Mouse (Mus musculus) heart, embryonic 12.5 days (tissue): ENCODE results near the gene Slc15a5. TPM values are rescaled to one million over a fixed set of nuclear protein-coding genes. Genes with fewer than 3 reads are reported as not detected.

Experiments used
- ATAC-seq: fragments of 200-750 bp; cut with Nextera tagmentation; 2 replicates; pipeline ENCODE4 v1.8.0; 2017; ENCODE audit warnings: moderate TSS enrichment, moderate library complexity; ENCODE audit not compliant: insufficient number of reproducible peaks, low FRiP score
- H3K27ac ChIP-seq: fragments of 300-500 bp; sonication (generic); 2 replicates; pipeline ENCODE4 v1.5.1; 2016; ENCODE audit warnings: mild to moderate bottlenecking, moderate library complexity; ENCODE audit not compliant: poor library complexity, severe bottlenecking
- H3K27me3 ChIP-seq: fragments of 300-500 bp; sonication (generic); replicated peaks from 2 replicates; pipeline ENCODE4 v1.6.1; 2016; ENCODE audit warnings: mild to moderate bottlenecking, moderate library complexity
- H3K36me3 ChIP-seq: fragments of 300-500 bp; sonication (generic); 2 replicates; pipeline ENCODE4 v1.6.1; 2016; ENCODE audit warnings: mild to moderate bottlenecking, moderate library complexity
- H3K4me1 ChIP-seq: fragments of 300-500 bp; sonication (generic); replicated peaks from 2 replicates; pipeline ENCODE4 v1.6.1; 2016; ENCODE audit warnings: mild to moderate bottlenecking
- H3K4me2 ChIP-seq: fragments of 300-500 bp; sonication (generic); 2 replicates; pipeline ENCODE4 v1.6.1; 2016; ENCODE audit warnings: mild to moderate bottlenecking, moderate library complexity
- H3K4me3 ChIP-seq: fragments of 300-500 bp; sonication (generic); 2 replicates; pipeline ENCODE4 v1.5.1; 2016; ENCODE audit warnings: mild to moderate bottlenecking
- H3K9ac ChIP-seq: fragments of 300-500 bp; sonication (generic); 2 replicates; pipeline ENCODE4 v1.6.1; 2016; ENCODE audit warnings: mild to moderate bottlenecking, moderate library complexity
- H3K9me3 ChIP-seq: fragments of 300-500 bp; sonication (generic); replicated peaks from 2 replicates; pipeline ENCODE4 v1.6.1; 2016; ENCODE audit warnings: mild to moderate bottlenecking, moderate library complexity
- WGBS: fragments of 180-500 bp; shearing (Covaris S2); methylation state at CpG from one replicate; pipeline ENCODE4 v1.1.7; 2016; 5-methylcytosine and 5-hydroxymethylcytosine counted together
- polyA plus RNA-seq: library from polyadenylated mRNA; unstranded; fragments of >200 nt; fragmentation: Nextera tagmentation; extraction: Ambion mirVana; gene quantifications from 2 replicates; pipeline ENCODE4 v1.2.1, GENCODE M21; 2016

The Slc15a5 gene
- polyA plus RNA-seq, 1 experiment from 2014 or later: not detected

DNA sequence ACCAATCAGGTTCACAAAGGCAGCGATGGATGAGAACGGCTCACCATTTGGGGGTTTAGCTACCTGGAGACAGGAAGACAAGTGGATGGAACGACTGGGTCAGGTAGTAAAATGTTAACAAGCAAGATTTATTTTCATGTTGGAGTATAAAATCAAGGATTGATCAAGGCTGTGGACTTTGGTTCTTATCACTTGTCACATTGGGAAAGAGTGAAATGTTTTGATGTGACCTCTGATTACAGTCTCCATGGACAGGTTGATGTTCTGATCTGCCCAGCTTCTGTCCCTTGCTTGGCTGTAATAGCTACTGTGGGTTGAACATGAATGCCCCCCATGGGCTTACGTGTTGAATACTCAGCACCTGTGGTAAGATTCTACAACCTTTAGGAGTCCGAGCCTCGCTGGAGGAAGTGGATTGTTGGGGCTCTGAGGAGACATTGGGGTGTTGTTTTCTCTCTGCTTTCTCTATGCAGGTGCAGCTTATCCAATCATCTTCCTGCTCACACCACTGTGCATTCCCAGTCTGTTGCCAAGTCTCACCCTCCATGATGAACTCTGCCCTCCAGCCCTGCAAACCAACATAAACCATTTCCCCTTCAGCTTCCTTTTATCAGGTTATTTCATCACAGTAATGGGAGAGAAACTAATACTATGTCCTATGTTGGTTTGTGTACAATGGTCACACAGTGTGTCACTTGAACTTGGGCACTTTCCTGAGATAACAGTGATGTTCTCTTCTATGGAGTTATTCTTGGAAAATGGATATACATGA is 1.2 kb upstream of the Slc15a5 start:
- Histone ChIP-seq H3K9me3 (no peaks in the 10 kb centered on the region), H3K4me2 (no peak overlapping the region), H3K4me3 (no peak overlapping the region), H3K27ac (no peak overlapping the region), H3K27me3 (no peaks in the 10 kb centered on the region), H3K4me1 (no peaks in the 10 kb centered on the region), H3K9ac (no peak overlapping the region), H3K36me3 (no peaks in the 10 kb centered on the region)
- 79% methylated on average over 6 of the region's 6 CpGs for WGBS
- ATAC-seq: no peak

DNA sequence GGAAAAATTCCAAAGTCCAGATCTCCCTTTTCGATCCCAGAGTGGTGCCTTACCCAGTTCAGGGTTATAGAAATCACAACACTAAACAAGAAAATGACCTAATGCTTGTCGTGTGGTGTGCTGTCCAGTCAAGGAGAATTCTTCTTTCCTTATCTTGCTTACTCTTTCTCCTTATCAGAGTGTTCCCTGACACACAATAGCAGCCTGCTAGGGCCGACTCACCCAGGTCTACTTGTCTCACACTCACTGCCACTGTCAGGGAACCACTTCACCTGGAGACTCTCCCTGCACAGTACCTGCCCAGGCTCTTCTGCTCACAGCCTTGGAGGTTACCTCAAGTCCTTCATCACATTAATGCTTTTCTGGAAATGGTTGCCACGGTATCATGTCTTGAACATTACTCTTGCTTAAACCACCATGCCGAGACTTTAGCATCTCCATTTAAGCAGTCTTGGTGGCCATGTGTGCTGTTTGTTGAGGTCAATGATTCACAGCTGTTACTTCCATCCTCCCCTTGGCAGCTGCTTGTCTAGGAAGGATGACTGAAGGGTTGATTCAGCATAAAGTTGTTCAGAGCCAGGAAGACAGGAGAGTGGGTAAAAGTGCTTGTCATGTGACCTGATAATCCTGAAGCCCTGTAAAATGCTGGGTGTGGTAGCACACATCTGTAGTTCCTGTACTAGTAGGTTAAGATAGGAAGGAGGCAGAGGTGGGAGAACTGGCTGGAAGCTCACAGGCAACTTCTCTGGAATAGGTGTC is 1.9 kb downstream of the Slc15a5 start:
- no peaks in the 10 kb centered on the region for H3K9me3 ChIP-seq
- 48% methylated on average over 5 of the region's 5 CpGs for WGBS
- no peak for ATAC-seq
- no peaks in the 10 kb centered on the region for H3K36me3 ChIP-seq
- no peak overlapping the region for H3K4me3 ChIP-seq
- H3K9ac ChIP-seq: no peak overlapping the region
- no peaks in the 10 kb centered on the region for H3K4me1 ChIP-seq
- H3K27me3 ChIP-seq: no peaks in the 10 kb centered on the region
- H3K27ac ChIP-seq: no peak overlapping the region
- H3K4me2 ChIP-seq: no peak overlapping the region

DNA sequence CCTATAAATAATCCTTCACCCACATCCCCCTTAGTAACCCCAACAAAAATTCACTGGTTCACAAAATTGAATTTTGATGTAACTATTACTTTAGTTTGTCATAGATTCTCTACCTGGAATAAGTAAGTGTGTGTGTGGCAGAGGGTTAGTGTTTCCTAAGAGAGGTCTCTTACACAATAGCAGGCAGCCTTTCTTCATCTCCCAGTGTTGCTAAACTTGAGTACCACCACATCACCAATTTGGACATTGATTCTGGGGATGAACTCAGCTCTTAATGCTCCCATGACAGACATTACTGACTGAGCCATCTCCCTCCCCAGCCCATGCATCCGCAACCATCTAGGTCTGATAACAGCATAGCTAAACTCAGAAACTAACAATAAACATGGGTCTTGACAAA is 4.0 kb downstream of the Slc15a5 start:
- H3K27ac ChIP-seq: no peak overlapping the region
- 92% methylated on average over 1 of the region's 1 CpGs for WGBS
- no peaks in the 10 kb centered on the region for H3K9me3 ChIP-seq
- H3K9ac ChIP-seq: no peak overlapping the region
- no peaks in the 10 kb centered on the region for H3K27me3 ChIP-seq
- H3K4me3 ChIP-seq: no peak overlapping the region
- H3K36me3 ChIP-seq: no peaks in the 10 kb centered on the region
- no peak overlapping the region for H3K4me2 ChIP-seq
- H3K4me1 ChIP-seq: no peaks in the 10 kb centered on the region
- ATAC-seq: no peak

DNA sequence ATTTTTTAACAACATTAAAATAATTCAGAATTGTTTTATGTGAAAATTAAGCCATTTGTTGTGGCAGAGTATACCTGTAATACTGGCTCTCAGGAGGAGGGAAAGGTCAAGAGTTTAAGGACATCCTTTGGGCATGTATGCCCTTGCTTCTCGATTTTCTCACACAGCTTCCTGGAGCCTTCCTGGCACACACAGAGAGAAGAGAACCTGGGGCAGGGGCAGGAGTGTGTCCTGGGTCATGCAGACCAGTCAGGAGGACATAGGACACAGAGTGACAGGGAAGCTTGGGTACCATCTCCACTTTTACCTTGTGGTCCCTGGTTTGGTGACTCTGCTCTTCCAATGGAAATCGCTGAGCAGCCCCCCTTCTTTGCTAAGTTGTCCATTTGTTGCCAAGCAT is 6.2 kb downstream of the Slc15a5 start:
- Histone ChIP-seq H3K9ac (no peak overlapping the region), H3K27ac (no peak overlapping the region), H3K4me1 (no peaks in the 10 kb centered on the region), H3K27me3 (no peaks in the 10 kb centered on the region), H3K9me3 (no peaks in the 10 kb centered on the region), H3K4me2 (no peak overlapping the region), H3K4me3 (no peak overlapping the region), H3K36me3 (no peaks in the 10 kb centered on the region)
- WGBS: 86% methylated on average over 2 of the region's 2 CpGs
- no peak for ATAC-seq

DNA sequence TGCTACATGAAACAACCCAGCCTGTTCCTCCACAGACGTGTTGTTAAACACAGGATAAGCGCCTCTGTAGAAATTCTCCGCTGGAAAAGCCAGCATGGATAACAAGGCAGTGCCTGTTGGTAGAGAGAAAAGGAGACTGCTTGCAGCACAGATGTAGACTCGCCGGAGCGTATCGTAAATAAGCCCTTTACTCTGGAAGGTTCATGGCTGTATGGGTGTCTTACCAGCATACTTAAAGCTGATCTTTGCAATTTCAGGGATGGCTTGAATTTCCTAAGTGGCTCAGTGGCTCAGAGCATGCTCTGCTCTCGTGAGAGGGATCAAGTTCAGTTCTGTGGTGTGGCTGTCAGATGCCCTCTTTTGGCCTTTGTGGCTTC is 6.8 kb downstream of the Slc15a5 start:
- Histone ChIP-seq H3K36me3 (no peaks in the 10 kb centered on the region), H3K27me3 (no peaks in the 10 kb centered on the region), H3K4me3 (no peak overlapping the region), H3K9ac (no peak overlapping the region), H3K27ac (no peak overlapping the region), H3K9me3 (no peaks in the 10 kb centered on the region), H3K4me1 (no peaks in the 10 kb centered on the region), H3K4me2 (no peak overlapping the region)
- 71% methylated on average over 8 of the region's 8 CpGs for WGBS
- ATAC-seq: no peak

DNA sequence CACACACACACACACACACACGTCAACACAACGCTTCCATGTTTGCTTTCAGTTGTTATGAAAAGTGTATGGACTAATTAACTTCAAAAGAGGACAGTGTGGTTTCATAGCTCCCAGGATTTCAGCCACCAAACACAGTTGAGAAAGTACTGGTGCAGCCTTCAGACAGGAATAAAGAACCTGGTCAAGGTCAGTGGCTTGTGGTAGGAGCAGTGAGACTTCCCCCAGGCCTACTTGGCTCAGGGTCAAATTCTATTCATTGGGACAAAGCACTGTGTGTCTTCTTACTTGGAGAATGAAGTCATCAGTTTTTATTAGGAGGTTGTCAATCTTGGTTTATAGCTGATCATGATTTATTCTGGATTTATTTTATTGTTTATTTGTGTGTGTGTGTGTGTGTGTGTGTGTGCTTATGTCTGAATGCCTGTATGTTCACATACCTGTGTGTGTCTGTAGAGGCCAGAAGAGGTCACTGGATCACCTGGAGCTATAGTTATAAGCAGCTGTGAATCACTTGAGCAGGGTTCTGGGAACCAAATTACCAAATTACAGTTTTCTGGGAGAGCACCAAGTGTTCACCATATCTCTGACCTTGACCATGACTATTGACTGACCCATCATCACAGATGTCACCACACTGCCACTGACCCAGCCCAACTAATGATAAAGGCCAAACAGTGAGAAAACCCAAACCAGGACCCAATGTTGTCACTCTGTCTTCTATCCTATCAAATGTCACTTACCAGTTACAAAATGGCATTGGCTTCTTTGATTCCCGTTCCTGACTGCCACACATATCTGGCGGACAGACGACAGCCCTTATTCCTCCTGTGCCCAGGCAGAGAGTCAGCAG is 7.4 kb downstream of the Slc15a5 start:
- ATAC-seq: no peak
- 63% methylated on average over 5 of the region's 5 CpGs for WGBS
- no peak overlapping the region for H3K27ac ChIP-seq

DNA sequence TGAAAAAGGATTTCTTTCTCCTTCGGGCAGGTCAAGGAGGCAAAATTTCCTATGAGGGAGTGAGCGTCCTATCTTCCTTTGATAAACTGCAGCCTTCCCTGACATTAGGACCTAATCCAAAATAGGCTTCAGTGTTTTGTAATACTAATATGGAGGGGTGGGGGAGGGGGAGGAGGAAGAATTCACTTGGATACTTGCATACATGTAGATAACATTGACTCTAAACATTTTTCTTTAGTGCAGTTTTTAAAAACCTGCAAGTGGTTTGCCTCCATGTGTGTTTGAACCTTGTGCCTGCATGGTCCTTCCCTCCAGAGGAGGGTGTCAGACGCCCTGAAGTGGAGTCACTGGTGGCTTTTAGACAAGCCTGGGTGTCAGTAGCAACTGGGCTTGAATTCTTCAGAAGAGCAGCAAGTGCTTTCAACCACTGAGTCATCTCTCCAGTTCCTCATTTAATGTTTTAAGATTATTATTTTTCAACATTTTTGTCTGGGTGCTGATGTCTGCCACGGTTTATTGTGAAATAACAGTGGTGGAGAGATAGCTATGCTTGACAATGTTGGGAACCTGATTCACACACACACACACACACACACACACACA is 8.1 kb downstream of the Slc15a5 start:
- WGBS: 55% methylated on average over 4 of the region's 4 CpGs
- H3K9ac ChIP-seq: no peak overlapping the region

More for the DNA sequence above, 7.4 kb downstream of the Slc15a5 start:
- no peaks in the 10 kb centered on the region for H3K27me3 ChIP-seq
- no peak overlapping the region for H3K4me3 ChIP-seq
- no peaks in the 10 kb centered on the region for H3K4me1 ChIP-seq
- H3K9me3 ChIP-seq: no peaks in the 10 kb centered on the region
- no peaks in the 10 kb centered on the region for H3K36me3 ChIP-seq
- H3K4me2 ChIP-seq: no peak overlapping the region
- no peak overlapping the region for H3K9ac ChIP-seq

DNA sequence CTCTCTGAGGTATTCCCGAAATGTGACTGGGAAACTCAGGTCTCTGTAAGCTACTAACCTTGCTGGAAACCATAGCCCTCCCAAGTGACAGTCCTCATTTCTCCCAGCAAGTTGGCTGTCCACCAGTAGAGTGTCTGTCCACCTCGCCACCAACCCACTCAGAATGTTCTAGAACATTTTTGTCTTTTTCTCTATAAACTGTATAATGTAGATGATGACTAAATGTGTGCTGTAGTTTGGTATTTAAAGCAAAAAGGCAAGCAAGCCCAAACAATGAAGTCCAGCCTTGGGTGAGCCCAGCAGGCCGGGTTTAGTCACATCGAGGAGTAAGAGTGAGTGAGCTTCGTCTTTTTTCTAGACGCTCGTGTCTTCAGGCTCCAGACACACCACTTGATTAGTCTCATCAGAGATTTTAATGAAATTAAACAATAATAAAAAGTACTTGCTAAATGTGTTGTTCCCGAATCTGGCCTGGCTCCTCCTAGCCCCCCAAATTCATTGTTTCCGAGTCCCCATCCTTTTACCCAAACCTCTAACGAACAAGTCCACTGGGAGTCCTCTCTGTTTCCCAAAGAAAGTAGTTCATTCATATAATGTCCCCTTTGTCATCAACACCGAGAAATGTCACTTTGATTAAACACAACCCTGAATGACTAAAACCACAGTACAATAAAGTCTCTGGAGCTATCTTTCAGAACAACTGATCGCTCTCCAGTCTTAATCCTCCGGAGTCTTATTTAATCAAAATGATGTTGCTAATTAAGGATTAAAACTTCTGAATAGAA is 8.8 kb downstream of the Slc15a5 start:
- H3K9ac ChIP-seq: no peak overlapping the region

More for the DNA sequence above, 8.1 kb downstream of the Slc15a5 start:
- H3K27me3 ChIP-seq: no peaks in the 10 kb centered on the region
- no peak overlapping the region for H3K4me3 ChIP-seq
- no peaks in the 10 kb centered on the region for H3K36me3 ChIP-seq
- no peak overlapping the region for H3K27ac ChIP-seq
- no peaks in the 10 kb centered on the region for H3K9me3 ChIP-seq
- H3K4me2 ChIP-seq: no peak overlapping the region
- no peak for ATAC-seq
- H3K4me1 ChIP-seq: no peaks in the 10 kb centered on the region

DNA sequence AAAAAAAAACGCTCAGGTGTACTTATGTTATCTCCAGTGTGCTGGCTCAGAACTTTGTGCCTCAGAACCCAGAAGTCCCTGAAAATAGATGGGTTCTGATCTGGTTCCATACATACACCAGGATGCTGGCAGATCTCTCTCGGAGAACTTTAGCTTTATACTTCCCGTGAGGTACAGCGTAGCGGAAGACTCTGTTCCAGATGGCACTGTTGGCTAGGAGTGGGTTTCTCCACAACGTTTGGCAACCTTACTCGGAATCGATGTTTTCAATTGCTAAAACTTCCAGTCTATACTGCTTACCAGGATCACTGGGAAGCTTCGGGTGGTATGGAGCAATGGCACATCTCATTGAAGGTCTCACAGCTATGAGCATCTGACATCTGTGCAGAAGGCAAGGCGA is 9.8 kb downstream of the Slc15a5 start:
- Histone ChIP-seq H3K36me3 (no peaks in the 10 kb centered on the region), H3K9me3 (no peaks in the 10 kb centered on the region), H3K4me3 (no peak overlapping the region), H3K4me1 (no peaks in the 10 kb centered on the region), H3K9ac (no peak overlapping the region), H3K27ac (no peak overlapping the region), H3K27me3 (no peaks in the 10 kb centered on the region), H3K4me2 (no peak overlapping the region)
- WGBS: 89% methylated on average over 10 of the region's 10 CpGs
- ATAC-seq: no peak

More for the DNA sequence above, 8.8 kb downstream of the Slc15a5 start:
- no peaks in the 10 kb centered on the region for H3K9me3 ChIP-seq
- no peak overlapping the region for H3K27ac ChIP-seq
- no peaks in the 10 kb centered on the region for H3K4me1 ChIP-seq
- H3K4me3 ChIP-seq: no peak overlapping the region
- no peak overlapping the region for H3K4me2 ChIP-seq
- WGBS: 81% methylated on average over 13 of the region's 13 CpGs
- no peaks in the 10 kb centered on the region for H3K36me3 ChIP-seq
- no peak for ATAC-seq
- no peaks in the 10 kb centered on the region for H3K27me3 ChIP-seq

DNA sequence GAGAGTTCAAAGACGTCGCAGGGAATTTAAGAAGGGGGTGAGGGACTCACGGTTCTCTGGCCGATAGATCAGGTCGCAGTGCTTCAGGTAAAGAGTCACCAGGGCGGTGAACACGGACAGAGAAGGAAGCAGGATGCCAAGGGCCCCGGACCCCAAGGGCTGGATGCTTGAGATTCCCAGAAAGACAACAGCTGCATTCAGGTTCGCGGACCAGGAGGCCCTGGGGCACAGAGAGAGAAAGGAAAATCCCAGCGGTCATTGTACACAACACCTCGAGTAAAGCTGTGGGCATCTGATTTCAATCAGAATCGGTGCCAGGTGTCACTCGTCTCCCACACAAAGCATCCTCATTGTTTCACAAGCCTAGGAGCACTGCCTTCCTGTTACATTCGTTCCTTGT is 24.1 kb downstream of the Slc15a5 start:
- WGBS: 39% methylated on average over 15 of the region's 15 CpGs
- H3K27me3 ChIP-seq: 0 out of 2 replicates have a peak, but pooled peaks cover 3% of the 10 kb centered on the region
- no peaks in the 10 kb centered on the region for H3K36me3 ChIP-seq
- no peak overlapping the region for H3K4me2 ChIP-seq
- no peak overlapping the region for H3K27ac ChIP-seq
- no peak overlapping the region for H3K4me3 ChIP-seq
- no peaks in the 10 kb centered on the region for H3K9me3 ChIP-seq
- H3K4me1 ChIP-seq: no peaks in the 10 kb centered on the region
- no peak overlapping the region for H3K9ac ChIP-seq
- ATAC-seq: no peak
